Mouse (Mus musculus) right cerebral cortex, adult 2 months (tissue): ENCODE data around the gene Myg1.
"Not testable (repeated sequence)": the region's sequence is repeated elsewhere in the genome, so short reads cannot be mapped to it uniquely, and the experiment has no call there.

Experiments
- DNase-seq, 2 experiments: peaks; one replicate each; pipeline ENCODE4 v3.0.0; 2021 to 2022; ENCODE audit warnings: low spot score in 2 of 2

Gene Myg1

DNA sequence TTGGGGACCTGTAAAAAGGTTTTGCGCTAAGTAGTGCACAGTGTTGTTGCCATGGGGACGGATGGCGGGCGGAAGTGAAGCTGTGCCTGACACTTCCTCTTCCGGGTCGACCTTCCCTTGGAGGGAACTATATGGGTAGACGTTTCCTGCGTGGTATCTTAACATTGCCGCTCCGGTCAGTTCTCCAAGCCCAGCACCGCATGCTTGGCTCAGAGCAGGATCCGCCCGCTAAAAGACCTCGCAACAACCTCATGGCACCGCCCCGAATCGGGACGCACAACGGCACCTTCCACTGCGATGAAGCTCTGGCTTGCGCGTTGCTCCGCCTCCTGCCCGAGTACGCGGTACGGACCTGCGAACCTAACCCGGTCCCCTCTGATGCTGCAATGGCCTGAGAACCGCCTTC is at the start of gene Myg1:
Myg1 (plus strand) TSS at position 100 of the 406 bp plus-strand sequence.
- DNase-seq: peak; percentile 87 to 88

- no peak for DNase-seq
Observed at GRCm38 (mm10) chr15:102282463-102283292, 48.8 kb upstream of the Myg1 start.

DNA sequence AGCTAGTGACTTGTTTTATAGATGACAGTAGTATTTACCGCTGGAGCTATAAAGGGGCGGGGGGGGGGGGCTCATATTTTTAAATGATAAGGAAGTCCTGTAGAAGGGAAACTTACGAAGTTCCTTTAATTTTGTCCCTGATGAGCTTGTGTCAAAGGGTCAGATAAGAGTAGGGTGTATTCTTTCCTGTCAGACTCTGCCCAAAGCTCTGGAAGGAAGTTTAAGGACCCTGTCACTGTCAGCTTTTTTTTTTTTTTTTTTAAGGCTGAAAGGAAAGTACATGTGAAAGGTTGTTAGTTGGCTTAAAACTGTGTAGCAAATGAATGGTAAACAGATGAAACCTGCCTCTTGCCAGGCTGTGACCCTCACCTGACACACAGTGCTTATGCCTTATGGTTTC is 47.9 kb upstream of the Myg1 start:
- no peak for DNase-seq

DNA sequence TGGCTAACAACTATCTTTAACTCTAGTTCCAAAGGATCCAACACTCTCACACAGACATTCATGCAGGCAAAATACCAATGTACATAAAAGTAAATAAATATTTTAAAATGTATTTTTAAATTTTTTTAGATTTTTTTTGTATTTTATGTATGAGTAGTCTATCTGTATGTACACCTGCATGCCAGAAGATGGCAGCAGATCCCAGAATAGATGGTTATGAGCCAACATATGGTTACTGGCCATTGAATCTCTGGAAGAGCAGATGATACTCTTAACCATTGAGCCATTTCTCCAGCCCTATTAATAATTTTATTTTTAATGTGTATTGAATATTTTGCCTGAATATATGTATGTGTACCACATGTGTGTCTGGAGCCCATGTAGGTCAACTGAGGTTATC is 44.1 kb upstream of the Myg1 start:
- no peak for DNase-seq

DNA sequence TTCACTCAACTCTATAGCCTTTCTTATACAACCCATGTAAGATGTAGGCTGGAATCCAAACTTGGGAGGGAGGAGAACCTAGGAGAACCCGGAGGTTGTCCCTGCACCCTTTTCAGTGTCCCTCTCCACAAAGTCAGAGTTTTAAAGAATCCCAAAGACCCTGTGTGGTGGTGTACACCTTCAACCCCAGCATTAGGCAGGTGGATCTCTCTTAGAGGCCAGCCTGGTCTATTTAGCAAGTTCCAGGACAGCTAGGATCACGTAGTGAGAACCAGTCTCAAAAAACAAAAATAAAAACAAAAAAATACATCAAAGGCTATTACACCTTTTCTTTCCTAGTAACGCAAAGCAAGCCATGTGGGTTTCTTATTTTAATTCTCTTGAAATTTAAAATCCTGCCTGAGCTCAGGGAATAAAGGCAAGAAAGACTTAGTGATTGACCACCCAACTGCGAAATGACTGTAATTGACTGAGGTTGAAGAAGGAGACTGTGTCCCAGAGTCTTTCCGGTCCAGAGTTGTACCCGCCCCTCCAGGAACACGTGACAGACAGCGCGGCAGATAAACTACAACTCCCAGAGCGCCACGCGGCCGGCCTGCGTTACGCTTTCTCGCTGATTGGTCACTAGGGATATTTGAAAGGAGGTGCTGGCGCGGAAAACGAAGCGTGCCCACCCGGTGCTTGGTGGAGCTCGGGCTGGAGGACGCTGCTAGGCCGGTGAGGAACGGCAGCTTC is 35.7 kb upstream of the Myg1 start, which contains the start of gene Espl1:
Espl1 (plus strand) TSS at position 634 of the 735 bp plus-strand sequence.
- DNase-seq: peak; percentile 95 to 97

DNA sequence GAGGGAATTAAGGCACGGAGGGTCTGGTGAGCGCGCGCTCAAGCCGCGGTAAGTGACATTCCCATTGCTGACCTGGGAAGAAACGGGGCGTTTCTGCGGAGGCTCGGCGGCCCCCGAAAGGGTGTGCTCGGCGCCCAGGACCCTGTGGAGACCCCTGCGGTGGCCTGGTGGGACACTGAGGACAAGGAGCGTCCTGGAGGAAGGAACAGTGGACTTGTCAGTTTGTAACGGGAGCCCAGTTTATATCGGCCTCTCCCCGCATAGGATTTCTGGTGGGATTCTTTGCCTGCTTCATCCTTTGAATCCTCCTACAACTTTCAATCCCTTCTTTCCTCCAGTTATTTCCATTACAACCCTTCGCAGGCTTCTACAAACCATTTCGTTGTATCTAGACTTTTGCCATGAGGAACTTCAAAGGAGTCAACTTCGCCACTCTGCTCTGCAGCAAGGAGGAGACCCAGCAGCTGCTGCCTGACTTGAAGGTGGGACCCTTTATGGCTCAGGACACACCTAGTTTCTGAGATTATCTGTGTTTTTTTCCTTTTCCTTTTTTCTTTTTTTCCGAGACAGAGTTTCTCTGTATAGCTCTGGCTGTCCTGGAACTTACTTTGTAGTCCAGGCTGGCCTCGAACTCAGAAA is 35.0 kb upstream of the Myg1 start:
- DNase-seq: no peak

- no peak for DNase-seq
Observed at GRCm38 (mm10) chr15:102302542-102302941, 29.0 kb upstream of the Myg1 start.

DNA sequence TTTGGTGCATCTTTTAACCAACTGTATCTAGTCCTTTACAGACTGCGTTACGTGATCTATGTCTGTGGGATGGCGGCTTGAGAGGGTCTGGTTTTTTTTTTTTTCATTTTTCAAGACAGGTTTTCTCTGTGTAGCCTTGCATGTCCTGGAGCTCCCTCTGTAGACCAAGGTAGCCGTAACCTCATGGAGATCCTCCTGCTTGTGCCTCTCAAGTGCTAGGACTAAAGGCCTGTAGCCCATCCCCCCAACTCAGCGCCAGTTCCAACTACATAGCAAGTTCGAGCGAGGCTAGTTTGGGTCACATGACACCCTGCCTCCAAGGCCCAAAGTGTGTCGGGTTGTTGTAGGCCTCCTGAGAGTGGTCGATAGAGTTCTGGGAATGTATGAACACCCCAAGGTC is 22.8 kb upstream of the Myg1 start:
- no peak for DNase-seq

DNA sequence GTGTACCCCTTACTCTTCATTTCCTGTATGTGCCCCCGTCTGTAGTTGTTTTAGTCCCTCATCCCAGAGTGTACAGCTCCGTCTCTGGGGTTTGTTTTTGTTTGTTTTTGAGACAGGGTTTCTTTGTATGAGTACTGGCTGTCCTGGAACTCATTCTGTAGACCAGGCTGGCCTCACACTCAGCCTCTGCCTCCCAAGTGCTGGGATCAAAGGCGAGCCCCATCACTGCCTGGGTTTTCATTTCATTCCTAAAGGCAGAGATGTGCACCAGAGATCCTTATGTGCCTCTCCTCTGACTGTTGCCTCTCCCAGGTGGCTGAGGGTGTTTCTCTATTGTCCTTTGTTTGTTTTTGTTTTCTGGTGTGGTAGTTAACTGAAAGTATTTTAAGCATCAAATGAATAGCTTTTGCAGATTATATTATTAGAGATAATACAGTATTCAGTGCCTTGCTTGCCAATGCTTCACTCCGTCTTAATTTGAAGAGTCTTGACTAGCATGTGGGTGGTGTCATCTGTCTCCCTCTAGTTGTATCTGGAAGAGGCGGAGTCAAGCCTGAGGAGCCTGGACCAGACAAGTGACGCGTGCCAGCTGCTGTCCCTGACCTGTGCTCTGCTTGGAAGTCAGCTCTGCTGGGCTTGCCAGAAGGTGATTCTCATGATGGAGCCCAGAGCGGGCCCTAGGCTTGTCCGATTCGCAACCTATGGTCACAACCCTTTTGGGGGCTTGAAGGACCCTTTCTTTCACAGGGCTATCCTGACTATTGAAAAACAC is 21.2 kb upstream of the Myg1 start:
- no peak for DNase-seq

GRCm38 (mm10) chr15:102311489-102311888 is 20.0 kb upstream of the Myg1 start:
- DNase-seq: no peak

- DNase-seq: no peak
Observed at GRCm38 (mm10) chr15:102315292-102315691, 16.2 kb upstream of the Myg1 start.

- DNase-seq: peak; percentile 72 to 77
Observed at GRCm38 (mm10) chr15:102316263-102316662, 15.2 kb upstream of the Myg1 start.

- no peak for DNase-seq
Observed at GRCm38 (mm10) chr15:102324654-102325473, 6.6 kb upstream of the Myg1 start.

- DNase-seq: peak; percentile 91 to 93
Observed at GRCm38 (mm10) chr15:102326022-102326576, 5.4 kb upstream of the Myg1 start, which contains the start of gene Pfdn5. Gene Pfdn5, plus strand, starts transcription at chr15:102326116.

DNA sequence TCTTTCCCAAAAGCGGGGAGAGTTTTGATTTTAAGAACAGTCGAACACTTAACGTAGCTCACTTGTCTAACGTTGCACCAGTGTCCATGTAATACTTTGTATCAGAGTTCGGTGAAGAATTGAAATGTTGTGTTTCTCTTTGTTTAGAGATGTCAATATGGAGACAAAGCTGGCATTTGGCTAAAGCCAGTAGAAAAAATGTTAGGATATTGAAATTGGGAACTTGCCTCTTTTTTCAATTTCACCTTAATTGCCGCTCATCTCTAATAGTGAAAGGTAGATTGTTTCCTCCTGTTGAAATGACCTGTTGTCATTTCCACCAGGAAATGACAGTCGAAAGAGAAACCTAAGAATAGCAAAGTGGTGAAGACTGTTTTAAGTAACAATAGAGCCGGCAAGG is 4.6 kb upstream of the Myg1 start:
- DNase-seq: no peak

- no peak for DNase-seq
Observed at GRCm38 (mm10) chr15:102335254-102335653, 3.7 kb downstream of the Myg1 start.

DNA sequence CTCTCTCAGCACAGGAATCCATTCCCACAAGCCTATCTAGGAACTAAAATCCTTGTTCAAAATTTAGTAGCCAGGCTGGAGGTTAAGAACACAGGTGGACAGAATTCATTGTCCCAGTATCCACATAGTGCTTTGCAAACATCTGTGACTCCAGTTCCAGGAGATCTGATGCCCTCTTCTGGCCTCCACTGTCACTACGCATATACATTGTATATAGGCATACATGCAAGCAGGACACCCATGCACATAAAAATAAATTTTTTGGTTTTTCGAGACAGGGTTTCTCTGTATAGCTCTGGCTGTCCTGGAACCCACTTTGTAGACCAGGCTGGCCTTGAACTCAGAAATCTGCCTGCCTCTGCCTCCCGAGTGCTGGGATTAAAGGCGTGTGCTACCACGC is 4.4 kb downstream of the Myg1 start:
- DNase-seq: not testable (repeated sequence)

- DNase-seq: no peak
Observed at GRCm38 (mm10) chr15:102336946-102337345, 5.4 kb downstream of the Myg1 start.

GRCm38 (mm10) chr15:102339612-102340011 is 8.1 kb downstream of the Myg1 start:
- no peak for DNase-seq

- DNase-seq: peak; percentile 35 to 41
Observed at GRCm38 (mm10) chr15:102341580-102341979, 10.1 kb downstream of the Myg1 start.
